Mouse (Mus musculus) cerebellum, postnatal 4 days (tissue): ENCODE data around the gene 2810408A11Rik.
"Not testable (repeated sequence)": the region's sequence is repeated elsewhere in the genome, so short reads cannot be mapped to it uniquely, and the experiment has no call there.

Experiments
- DNase-seq, 2 experiments: peaks; one replicate each; pipeline ENCODE4 v3.0.0; 2022; ENCODE audit warnings: low spot score in 2 of 2, mixed read lengths in 1 of 2

Gene 2810408A11Rik

GRCm38 (mm10) chr11:69881787-69882670 is 18.8 kb downstream of the 2810408A11Rik start:
- DNase-seq: no peak

DNA sequence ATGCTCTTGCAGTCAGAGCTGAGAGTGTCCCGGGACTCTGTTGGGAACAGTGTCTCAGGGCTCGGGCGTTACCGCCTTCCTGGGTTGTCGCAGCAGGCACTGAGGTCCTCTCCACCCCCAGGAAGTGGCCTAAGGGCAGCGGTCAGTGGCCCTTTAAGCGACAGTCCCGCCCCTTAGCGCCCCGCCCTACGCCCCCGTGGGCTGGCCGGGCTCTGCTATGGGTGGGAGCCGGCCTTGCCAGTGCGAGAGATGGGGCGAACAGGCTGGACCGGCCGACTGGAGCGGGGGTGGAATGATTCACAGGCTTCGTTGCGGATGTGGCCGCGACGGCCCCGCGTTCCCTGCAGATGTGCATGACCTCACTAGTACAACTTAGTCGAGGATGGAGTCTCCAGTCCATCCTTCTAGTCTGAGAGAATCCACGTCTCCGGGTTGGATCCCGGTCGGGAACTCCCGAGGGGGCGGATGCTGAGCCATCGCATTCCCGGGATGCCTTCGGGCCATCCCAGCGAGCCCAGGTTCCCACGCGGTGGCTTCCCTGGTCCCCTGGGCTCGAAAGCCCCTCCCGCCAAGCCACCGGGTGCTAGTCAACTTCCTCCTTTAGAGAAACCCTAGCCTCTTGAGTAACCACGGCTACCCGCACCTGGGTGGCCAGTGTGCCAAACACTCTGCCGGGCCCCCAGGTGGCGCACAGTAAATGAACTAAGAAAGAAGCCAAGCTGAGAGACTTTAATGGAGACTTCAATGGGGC is 19.8 kb downstream of the 2810408A11Rik start, which contains the start of gene Kctd11:
Kctd11 (minus strand) TSS at position 554 of the 751 bp plus-strand sequence.
- peak; percentile 49 to 63 for DNase-seq

DNA sequence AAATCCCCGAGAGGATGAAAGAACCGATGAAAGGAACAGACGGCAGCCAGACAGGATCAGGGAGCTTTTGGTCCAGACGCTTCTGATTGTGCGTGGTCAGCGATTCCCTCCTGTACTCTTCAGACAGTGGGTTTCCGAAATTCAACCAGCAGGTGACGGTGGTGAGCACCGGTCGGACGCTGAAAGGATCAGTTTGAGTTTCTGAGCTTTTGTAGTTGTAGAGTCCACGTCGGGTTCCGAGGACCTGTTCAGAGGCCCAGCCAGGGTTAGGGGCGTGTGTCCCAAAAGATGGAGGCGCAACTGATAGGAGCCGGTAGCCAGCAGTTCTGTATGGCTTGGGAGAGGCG is 20.3 kb downstream of the 2810408A11Rik start:
- peak in 1 of 2 experiments; percentile 62 for DNase-seq

GRCm38 (mm10) chr11:69879711-69880110 is 21.1 kb downstream of the 2810408A11Rik start:
- no peak for DNase-seq

GRCm38 (mm10) chr11:69878952-69879351 is 21.8 kb downstream of the 2810408A11Rik start:
- DNase-seq: no peak

DNA sequence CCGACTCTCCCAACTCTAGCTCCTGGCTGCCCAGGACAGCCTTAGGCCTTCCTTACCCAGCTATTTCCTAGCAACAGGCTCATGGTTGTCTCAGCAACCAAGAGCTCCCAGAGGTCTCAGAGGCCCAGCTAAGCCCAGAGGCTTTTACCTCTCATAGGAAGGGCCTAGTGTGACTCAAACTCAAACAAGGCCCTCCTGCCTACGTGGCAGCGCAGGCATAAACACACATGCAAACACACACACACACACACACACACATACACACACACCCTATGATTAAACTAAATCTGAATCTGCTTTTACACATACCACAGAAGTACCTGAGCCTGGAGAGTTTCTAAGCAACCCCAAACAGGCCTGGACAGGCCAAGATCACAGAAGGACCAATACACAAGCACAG is 22.4 kb downstream of the 2810408A11Rik start:
- no peak for DNase-seq

DNA sequence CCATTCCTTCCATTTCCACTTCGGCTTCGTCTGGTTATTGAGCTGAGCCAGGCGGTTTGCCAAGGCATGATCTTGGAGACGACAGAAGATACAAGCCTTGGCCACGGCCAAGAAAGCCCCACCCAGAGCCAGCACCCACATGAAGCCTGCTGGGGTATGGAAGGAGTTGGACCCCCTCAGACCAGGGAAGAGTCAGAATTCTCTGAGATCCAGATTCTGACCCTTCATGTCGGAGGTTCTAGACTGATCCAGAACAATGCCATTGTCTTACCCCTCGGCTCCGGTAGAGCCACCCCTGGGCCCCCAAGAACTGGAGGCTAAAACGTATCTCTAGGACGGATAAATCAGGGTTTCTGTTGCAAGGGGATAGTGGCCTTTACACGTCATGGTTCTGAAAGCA is 22.9 kb downstream of the 2810408A11Rik start, which contains the start of gene Tmem95:
Tmem95 (minus strand) TSS at position 141 of the 400 bp plus-strand sequence.
- DNase-seq: no peak

DNA sequence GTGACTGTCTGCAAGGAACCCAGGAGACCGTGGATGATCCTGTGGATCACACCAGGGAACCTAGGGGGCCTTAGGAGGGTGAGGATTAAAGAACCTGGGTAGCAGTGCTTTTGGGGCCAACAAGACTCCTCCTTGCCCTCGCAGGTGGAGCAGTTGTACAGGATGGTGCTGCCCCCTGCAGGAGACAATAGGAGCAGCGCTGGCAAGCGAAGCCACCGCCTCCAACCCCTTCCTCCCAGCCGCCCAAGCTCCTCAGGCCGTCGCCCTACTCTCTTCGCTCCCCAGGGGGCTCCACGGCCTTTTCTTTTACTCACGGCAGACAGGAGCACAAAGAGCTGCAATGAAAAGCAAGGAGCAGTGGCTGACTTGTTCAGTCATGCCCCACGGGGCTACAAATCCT is 23.9 kb downstream of the 2810408A11Rik start:
- DNase-seq: peak; percentile 71 to 87

- no peak for DNase-seq
Measured at GRCm38 (mm10) chr11:69876186-69876585, 24.6 kb downstream of the 2810408A11Rik start.

GRCm38 (mm10) chr11:69872451-69872850 is 28.3 kb downstream of the 2810408A11Rik start:
- no peak for DNase-seq

DNA sequence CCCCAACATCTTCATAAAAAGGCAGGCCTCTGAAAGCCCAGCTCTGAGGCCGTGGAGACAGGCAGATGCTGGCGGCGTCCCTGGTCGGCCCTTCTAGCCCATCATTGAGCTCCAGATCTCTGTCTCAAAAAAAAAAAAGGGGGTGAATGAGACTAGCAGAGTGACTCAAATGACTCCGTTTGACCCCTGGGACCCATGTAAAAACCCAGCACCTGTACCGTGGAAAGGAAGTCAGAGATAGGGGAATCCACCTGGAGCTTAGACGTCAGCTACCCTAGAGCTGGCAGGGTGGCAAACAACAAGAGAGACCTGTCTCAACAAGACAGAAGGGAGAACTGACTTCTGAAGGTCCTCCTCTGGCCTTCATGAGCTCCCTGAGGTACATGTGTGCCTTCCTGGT is 29.0 kb downstream of the 2810408A11Rik start:
- DNase-seq: no peak

GRCm38 (mm10) chr11:69870289-69871069 is 30.3 kb downstream of the 2810408A11Rik start:
- DNase-seq: no peak

DNA sequence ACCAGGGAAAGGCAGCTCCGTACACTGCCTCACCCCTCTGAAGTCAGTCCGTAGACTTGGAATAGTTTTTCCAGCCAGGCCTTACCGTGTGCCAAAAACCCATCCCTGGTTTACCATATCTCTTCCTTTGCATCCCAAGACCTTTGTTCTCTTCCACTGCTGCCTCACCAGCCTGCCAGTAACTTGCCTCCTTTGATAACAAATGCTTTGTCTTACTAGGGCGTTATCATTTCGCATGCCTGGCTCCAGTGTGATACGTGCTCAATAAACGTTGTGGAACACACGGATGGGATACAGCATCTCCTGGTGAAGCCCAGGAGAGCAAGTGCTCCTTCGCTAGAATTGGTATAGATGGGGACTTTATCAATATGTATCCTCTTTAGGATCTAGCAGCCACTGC is 33.5 kb downstream of the 2810408A11Rik start:
- no peak for DNase-seq

- DNase-seq: no peak
Measured at GRCm38 (mm10) chr11:69865561-69865960, 35.2 kb downstream of the 2810408A11Rik start.

DNA sequence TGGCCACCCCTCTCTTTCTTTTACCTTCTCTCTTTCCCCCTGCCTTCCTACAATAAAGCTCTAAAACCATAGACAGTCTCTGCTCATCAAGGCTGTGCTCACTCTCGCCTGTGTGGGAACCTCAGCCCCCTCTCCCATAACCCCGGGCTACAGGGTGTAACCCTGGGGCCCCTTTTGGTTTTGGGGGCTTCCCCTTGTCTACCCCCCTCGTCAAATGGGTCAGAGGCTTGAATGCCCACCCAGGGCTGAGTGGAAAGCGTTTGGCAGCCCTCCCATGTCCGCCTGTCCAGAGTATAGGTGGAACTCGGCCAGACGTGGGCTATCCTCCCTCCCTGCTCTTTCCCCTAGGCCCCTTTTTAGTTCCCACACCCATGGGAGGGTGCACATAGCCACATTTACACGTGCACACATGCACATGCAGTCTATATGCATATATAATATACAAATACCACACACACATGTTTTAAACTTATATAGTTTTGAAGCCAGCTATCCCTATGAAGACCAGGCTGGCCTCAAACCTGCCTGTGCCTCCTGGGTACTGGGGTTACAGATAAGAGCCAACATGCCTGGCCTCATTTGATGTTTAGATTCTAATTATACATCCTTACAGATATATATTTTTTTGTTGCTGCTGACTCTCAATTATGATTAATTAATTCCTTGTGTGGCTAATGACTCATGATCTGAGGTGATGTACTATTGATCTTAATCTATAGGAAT is 36.5 kb downstream of the 2810408A11Rik start:
- DNase-seq: no peak

DNA sequence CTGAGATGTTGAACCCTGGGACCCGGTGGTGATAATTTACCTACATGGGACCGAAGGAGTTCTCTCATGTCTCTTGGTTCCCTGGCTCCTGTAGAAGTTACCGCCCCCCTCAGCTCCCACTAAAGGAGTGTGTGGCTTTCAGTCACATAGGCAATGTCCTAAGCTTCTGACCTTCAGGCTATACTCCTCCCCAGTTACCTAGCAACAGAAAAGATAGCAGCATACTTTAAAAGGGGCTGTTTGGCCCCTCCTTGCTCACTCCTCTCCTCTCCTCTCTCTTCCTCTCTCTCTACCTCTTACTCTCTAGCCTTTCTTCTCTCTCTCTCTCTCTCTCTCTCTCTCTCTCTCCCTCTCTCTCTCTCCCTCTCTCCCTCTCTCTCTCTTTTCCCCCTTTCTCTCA is 37.1 kb downstream of the 2810408A11Rik start:
- DNase-seq: not testable (repeated sequence)

DNA sequence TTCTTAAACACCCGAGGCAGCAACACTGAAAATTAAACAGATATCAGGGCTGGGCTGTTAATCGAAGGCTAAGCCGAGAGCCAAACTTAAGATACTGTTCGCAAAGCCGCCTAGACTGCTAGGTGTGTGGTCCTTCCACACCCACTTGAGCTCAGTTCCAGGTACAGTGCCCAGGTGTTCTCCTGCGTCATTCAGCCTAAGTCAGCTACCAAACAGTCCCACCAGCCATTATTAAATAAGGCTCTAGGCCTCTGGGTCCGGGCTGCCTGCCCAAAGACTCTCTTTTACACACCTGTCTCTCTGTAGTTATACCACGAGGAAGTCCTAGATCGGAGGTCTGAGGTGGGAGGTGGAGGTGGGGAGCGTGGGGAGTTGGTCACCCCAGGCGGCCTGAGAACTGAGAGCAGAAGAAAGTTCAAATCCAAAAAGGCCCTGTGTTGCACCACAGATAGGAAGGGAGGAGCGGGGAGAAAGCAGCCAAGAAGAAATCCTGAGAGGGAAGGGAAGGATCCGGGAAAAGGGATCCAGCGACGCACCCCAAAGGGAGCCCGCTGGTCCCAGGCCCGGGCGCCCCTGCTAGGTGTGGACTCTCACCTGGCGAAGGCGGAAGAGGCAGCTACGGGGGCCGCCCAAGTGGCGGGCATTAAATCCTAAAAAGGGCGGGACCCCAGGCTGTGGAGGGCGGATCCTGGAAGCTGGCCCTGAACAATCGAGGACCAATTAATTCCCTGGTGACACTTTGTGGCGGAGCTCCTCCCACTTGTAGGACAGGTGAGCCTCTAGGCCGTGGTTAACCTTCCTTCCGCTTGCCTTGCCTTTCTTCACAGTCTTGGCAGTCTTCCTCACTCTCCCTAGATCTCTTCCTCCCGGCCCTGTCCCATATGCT is 42.4 kb downstream of the 2810408A11Rik start, which contains the start of gene Tnk1:
Tnk1 (minus strand) TSS at position 618 of the 886 bp plus-strand sequence.
- DNase-seq: no peak

DNA sequence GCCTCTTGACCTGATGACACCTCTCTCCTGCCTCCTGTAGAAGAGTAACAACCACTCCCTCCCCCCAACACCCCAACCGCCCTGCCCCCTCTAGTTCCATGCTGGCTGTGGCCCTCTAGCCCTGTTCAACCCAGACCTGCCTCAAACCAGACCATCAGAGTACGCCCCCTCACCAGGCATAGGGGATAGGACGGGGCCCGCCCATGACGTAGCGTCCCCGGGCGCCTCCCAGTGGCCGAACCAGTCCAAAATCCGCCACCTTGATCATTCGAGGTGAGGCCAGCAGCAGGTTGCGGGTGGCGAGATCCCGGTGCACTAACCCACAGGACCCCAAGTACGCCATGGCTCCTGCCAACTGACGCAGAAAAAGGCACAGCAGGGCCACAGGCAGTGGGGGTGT is 45.4 kb downstream of the 2810408A11Rik start:
- DNase-seq: no peak

DNA sequence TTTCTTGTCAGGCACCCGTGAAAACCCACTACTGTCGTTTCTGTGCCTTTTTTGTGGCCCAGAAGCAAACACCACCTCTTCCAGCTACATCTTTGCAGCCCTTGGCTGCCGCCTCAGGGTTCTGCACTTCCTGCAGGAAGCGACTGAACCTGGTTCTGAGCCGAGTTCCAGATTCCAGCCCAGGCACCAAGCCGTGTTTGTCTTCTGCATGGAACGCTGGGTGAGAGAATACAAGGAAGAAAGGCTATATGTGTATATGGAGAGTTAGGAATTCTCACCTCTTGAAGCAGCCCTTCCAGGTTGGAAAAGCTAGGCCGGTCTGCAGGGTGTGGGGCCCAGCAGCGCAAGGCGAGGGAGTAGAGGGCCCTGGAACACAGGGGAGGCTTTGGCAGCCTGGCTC is 46.1 kb downstream of the 2810408A11Rik start:
- DNase-seq: no peak

- DNase-seq: no peak
Measured at GRCm38 (mm10) chr11:69853994-69854393, 46.8 kb downstream of the 2810408A11Rik start.
